Mouse (Mus musculus) erythroblast, embryonic 14.5 days (primary cell): ENCODE results near the gene Colca2.

ENCODE experiments used
- GATA1 ChIP-seq: IDR thresholded peaks from 2 replicates; pipeline ENCODE4 v1.6.1; 2012; ENCODE audit warnings: low read length, inconsistent platforms, mixed read lengths
- TAL1 ChIP-seq: IDR thresholded peaks from 3 replicates; pipeline ENCODE4 v1.6.1; 2012; ENCODE audit warnings: low read length, inconsistent platforms, mixed read lengths

DNA sequence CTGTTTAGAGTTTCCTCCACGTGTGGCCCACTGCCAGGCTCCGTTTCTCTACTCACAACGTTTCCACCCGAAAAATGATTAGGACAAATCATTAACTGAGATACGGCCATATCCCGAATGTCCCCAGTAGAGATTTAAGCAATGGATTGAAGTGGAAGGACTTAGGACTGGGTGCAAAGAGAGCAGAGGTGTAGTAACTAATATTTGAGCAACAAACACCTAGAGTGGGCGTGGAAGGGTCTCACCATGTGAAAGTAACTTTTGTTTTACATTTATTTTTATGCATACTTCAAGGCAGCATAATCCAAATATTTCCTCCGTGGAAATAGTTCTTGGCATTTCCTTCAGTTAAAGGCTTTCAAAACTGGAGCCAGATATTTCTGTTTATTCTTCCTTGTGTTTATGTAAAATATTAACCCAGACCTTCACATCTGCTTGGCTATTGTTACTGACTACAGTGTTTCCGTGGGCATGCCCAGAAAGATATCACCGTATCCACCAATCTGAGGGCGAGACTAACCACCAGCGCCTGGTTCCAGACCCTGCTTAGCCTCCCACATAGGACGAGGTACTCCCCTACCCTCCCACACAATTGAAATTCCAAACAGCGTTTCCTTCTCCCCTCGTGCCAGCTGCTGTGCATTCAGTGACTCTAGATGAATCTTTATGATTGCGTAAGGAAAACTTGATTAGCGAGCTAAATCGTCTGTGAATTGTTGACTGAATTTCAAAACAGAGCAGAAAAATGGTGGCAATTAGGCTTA lies 34.4 kb upstream of the Colca2 start:
- TF ChIP-seq GATA1: no peak
- no peak for TF ChIP-seq TAL1
